Comparison of ENCODE assay signal across 8 mouse cellular contexts in genomic region chr14:40956252-40957146, GRCm38 (mm10). TPM values are rescaled to one million over a fixed set of nuclear protein-coding genes. Genes with fewer than 3 reads are reported as not detected.
DNase-seq lines count a peak whose midpoint lies in the region; ATAC-seq and TF ChIP-seq lines count a peak whose summit lies in the region.

No protein-coding gene starts in this region.

- H3K4me2 ChIP-seq in midbrain, embryonic 14.5 days (ENCODE audit: low read length): peak overlapping the region; percentile 48

- ATAC-seq in inflammation-experienced regulatory T-cells, adult 6 months: peak; percentile 44
- ATAC-seq in midbrain, embryonic 14.5 days (ENCODE audit: low FRiP score, low TSS enrichment): peak; percentile 87

- H3K9ac ChIP-seq in midbrain, embryonic 14.5 days (replicated peaks; ENCODE audit: low read length): peak overlapping the region; percentile 54

- no peak for TF ChIP-seq CTCF in cerebellum, adult 2 months (IDR thresholded peaks at IDR 0.05; ENCODE audit: borderline replicate concordance, insufficient read depth, low read depth, low read length)

- WGBS in cerebellum, adult 2 months: 58% methylated on average over 13 of the region's 13 CpGs
- WGBS in midbrain, embryonic 14.5 days: 14% methylated on average over 13 of the region's 13 CpGs

- peaks cover 24% of the 10 kb centered on the region for H3K4me1 ChIP-seq in cerebellum, adult 2 months (ENCODE audit: control insufficient read depth, insufficient read depth, low read length)
- H3K4me1 ChIP-seq in midbrain, embryonic 14.5 days (ENCODE audit: control insufficient read depth, insufficient read depth, low read length): peaks cover 56% of the 10 kb centered on the region

- DNase-seq in kidney, adult 11 months: peak; percentile 51
- no peak for DNase-seq in kidney, adult 9 months
- DNase-seq in cerebellum, adult 2 months: peak; percentile 33 to 57
- peak; percentile 47 to 60 for DNase-seq in frontal cortex, postnatal 10 days (ENCODE audit: low spot score in 2 of 2)
- DNase-seq in liver: peak; percentile 62
- peak; percentile 84 for DNase-seq in midbrain, embryonic 14.5 days
- DNase-seq in urinary bladder, postnatal 14 days (ENCODE audit: low spot score): no peak

- no peaks in the 10 kb centered on the region for H3K27me3 ChIP-seq in cerebellum, adult 2 months (ENCODE audit: control insufficient read depth, insufficient read depth, low read length)
- H3K27me3 ChIP-seq in midbrain, embryonic 14.5 days (ENCODE audit: control insufficient read depth, insufficient read depth, low read length): no peaks in the 10 kb centered on the region

- no peaks in the 10 kb centered on the region for H3K9me3 ChIP-seq in midbrain, embryonic 14.5 days (ENCODE audit: control insufficient read depth, low read length)

- no peaks in the 10 kb centered on the region for H3K36me3 ChIP-seq in midbrain, embryonic 14.5 days (ENCODE audit: control insufficient read depth, insufficient read depth, low read length)

- H3K4me3 ChIP-seq in cerebellum, adult 2 months (replicated peaks; ENCODE audit: insufficient read depth, low read depth, low read length): no peak overlapping the region
- H3K4me3 ChIP-seq in midbrain, embryonic 14.5 days (replicated peaks; ENCODE audit: low read depth, low read length): no peak overlapping the region

- peak overlapping the region; percentile 72; the same call in 1 of the 2 replicates for H3K27ac ChIP-seq in cerebellum, adult 2 months (ENCODE audit: insufficient read depth, low read length)
- peak overlapping the region; percentile 98 for H3K27ac ChIP-seq in midbrain, embryonic 14.5 days (replicated peaks; ENCODE audit: low read depth, low read length)

- no peak for TF ChIP-seq POLR2A in cerebellum, adult 2 months (IDR thresholded peaks at IDR 0.05; ENCODE audit: borderline replicate concordance, insufficient read depth, low read length)

RNA-seq across cellular contexts. Expression of gene Tspan14, which starts 10.1 kb away (rescaled TPM):
- polyA plus RNA-seq in cerebellum, adult 2 months (2012; rRNA removed): 39.1 and 39.6 TPM in 2 replicates
- 10 to 100 TPM; 52.1 to 82.3 (median 65.1) TPM for polyA plus RNA-seq in inflammation-experienced regulatory T-cells, adult 6 months (2017; shearing (Covaris generic))
- polyA plus RNA-seq in midbrain, embryonic 14.5 days (2014; fragmentation: Nextera tagmentation; extraction: Ambion mirVana): 57.2 and 79.6 TPM in 2 replicates

RNA-seq across cellular contexts. Expression of gene Fam213a, which starts 57.1 kb away (rescaled TPM):
- polyA plus RNA-seq in cerebellum, adult 2 months (2012; rRNA removed): 146 and 150 TPM in 2 replicates
- polyA plus RNA-seq in inflammation-experienced regulatory T-cells, adult 6 months (2017; shearing (Covaris generic)): 1 to 10 TPM; 8.0 to 9.7 (median 8.3) TPM
- polyA plus RNA-seq in midbrain, embryonic 14.5 days (2014; fragmentation: Nextera tagmentation; extraction: Ambion mirVana): 70.4 and 80.1 TPM in 2 replicates

Comparison
In these comparisons a context has a peak if more than half of its experiments do, and no peak if none do; other contexts are left out.
1. DNase-seq: peak in kidney, adult 11 months (single experiment), cerebellum, adult 2 months (2 of 2), frontal cortex, postnatal 10 days (2 of 2), liver (single experiment) and midbrain, embryonic 14.5 days (single experiment); none in kidney, adult 9 months (single experiment) and urinary bladder, postnatal 14 days (single experiment).